Mouse (Mus musculus) lung, adult 2 months (tissue): ENCODE measurements around the gene Chchd1.

Experiments
- CTCF ChIP-seq: fragments of 200-500 bp; IDR thresholded peaks from 2 replicates; pipeline ENCODE4 v1.5.1; 2011; ENCODE audit warnings: mild to moderate bottlenecking, low read length, control low read depth; ENCODE audit not compliant: insufficient read depth
- POLR2A ChIP-seq: fragments of 200-500 bp; IDR thresholded peaks from 2 replicates; pipeline ENCODE4 v1.6.1; 2011; ENCODE audit warnings: low read depth, mild to moderate bottlenecking, control low read depth, low read length, borderline replicate concordance; ENCODE audit errors: extremely low read depth

GRCm38 (mm10) chr14:20749494-20750051 lies 46.8 kb downstream of the Chchd1 start:
- TF ChIP-seq CTCF (no peak), POLR2A (no peak)
